Mouse (Mus musculus) naive thymus-derived CD4-positive, alpha-beta T cell, adult 2 months (primary cell): Measurements from ENCODE around the gene Ddx21.

Experiments used
- DNase-seq: peaks from one replicate; pipeline ENCODE4 v3.0.0-alpha.2; 2011; ENCODE audit warnings: low read depth

The Ddx21 gene

GRCm38 (mm10) chr10:62570126-62570871 lies 31.8 kb downstream of the Ddx21 start:
- DNase-seq: no peak

- no peak for DNase-seq
Measured at GRCm38 (mm10) chr10:62568861-62569260, 33.2 kb downstream of the Ddx21 start.

- peak; percentile 64 for DNase-seq
Measured at GRCm38 (mm10) chr10:62557736-62558135, 44.3 kb downstream of the Ddx21 start.

- no peak for DNase-seq
Measured at GRCm38 (mm10) chr10:62556558-62556901, 45.6 kb downstream of the Ddx21 start.

GRCm38 (mm10) chr10:62555705-62556557 lies 46.1 kb downstream of the Ddx21 start:
- DNase-seq: no peak

- peak; percentile 76 for DNase-seq
Measured at GRCm38 (mm10) chr10:62553611-62554091, 48.4 kb downstream of the Ddx21 start.

GRCm38 (mm10) chr10:62550787-62551300 lies 51.2 kb downstream of the Ddx21 start:
- no peak for DNase-seq

- DNase-seq: peak; percentile 89
Measured at GRCm38 (mm10) chr10:62549523-62550166, 52.4 kb downstream of the Ddx21 start.

GRCm38 (mm10) chr10:62546441-62546840 lies 55.6 kb downstream of the Ddx21 start:
- no peak for DNase-seq

GRCm38 (mm10) chr10:62545759-62546158 lies 56.3 kb downstream of the Ddx21 start:
- no peak for DNase-seq

GRCm38 (mm10) chr10:62544316-62544715 lies 57.8 kb downstream of the Ddx21 start:
- peak; percentile 42 for DNase-seq

- DNase-seq: peak; percentile 84
Measured at GRCm38 (mm10) chr10:62543399-62543808, 58.7 kb downstream of the Ddx21 start.

GRCm38 (mm10) chr10:62542928-62543327 lies 59.2 kb downstream of the Ddx21 start:
- DNase-seq: peak; percentile 51

- peak; percentile 21 for DNase-seq
Measured at GRCm38 (mm10) chr10:62542507-62542906, 59.6 kb downstream of the Ddx21 start.

- no peak for DNase-seq
Measured at GRCm38 (mm10) chr10:62541499-62541898, 60.6 kb downstream of the Ddx21 start.

GRCm38 (mm10) chr10:62540800-62541199 lies 61.3 kb downstream of the Ddx21 start:
- DNase-seq: no peak

GRCm38 (mm10) chr10:62534509-62534908 lies 67.6 kb downstream of the Ddx21 start:
- no peak for DNase-seq

- DNase-seq: no peak
Measured at GRCm38 (mm10) chr10:62532832-62533231, 69.2 kb downstream of the Ddx21 start.
